Mouse (Mus musculus) heart, embryonic 15.5 days (tissue): Measurements from ENCODE around the gene Safb2. TPM values are rescaled to one million over a fixed set of nuclear protein-coding genes. Genes with fewer than 3 reads are reported as not detected.

ENCODE experiments used
- ATAC-seq: fragments of 200-750 bp; cut with Nextera tagmentation; replicated peaks from 2 replicates; pipeline ENCODE4 v1.8.0; 2017; ENCODE audit warnings: low read depth, moderate TSS enrichment; ENCODE audit not compliant: insufficient number of reproducible peaks, insufficient read depth, low FRiP score
- H3K27ac ChIP-seq: fragments of 300-500 bp; sonication (generic); 2 replicates; pipeline ENCODE4 v1.5.1; 2015; ENCODE audit warnings: mild to moderate bottlenecking, inconsistent platforms
- H3K27me3 ChIP-seq: fragments of 300-500 bp; sonication (generic); 2 replicates; pipeline ENCODE4 v1.6.1; 2015; ENCODE audit warnings: inconsistent platforms
- H3K36me3 ChIP-seq: fragments of 300-500 bp; sonication (generic); 2 replicates; pipeline ENCODE4 v1.6.1; 2015; ENCODE audit warnings: mild to moderate bottlenecking, inconsistent platforms
- H3K4me1 ChIP-seq: fragments of 300-500 bp; sonication (generic); replicated peaks from 2 replicates; pipeline ENCODE4 v1.6.1; 2015; ENCODE audit warnings: inconsistent platforms
- H3K4me2 ChIP-seq: fragments of 300-500 bp; sonication (generic); 2 replicates; pipeline ENCODE4 v1.6.1; 2015; ENCODE audit warnings: inconsistent platforms, mild to moderate bottlenecking, moderate library complexity
- H3K4me3 ChIP-seq: fragments of 300-500 bp; sonication (generic); 2 replicates; pipeline ENCODE4 v1.5.1; 2015; ENCODE audit warnings: mild to moderate bottlenecking, inconsistent platforms
- H3K9ac ChIP-seq: fragments of 300-500 bp; sonication (generic); 2 replicates; pipeline ENCODE4 v1.6.1; 2015; ENCODE audit warnings: mild to moderate bottlenecking, inconsistent platforms
- H3K9me3 ChIP-seq: fragments of 300-500 bp; sonication (generic); replicated peaks from 2 replicates; pipeline ENCODE4 v1.6.1; 2016; ENCODE audit warnings: inconsistent platforms
- WGBS: fragments of 180-500 bp; shearing (Covaris S2); methylation state at CpG from one replicate; pipeline ENCODE4 v1.1.7; 2015; ENCODE audit warnings: mixed read lengths; 5-methylcytosine and 5-hydroxymethylcytosine counted together
- polyA plus RNA-seq: library from polyadenylated mRNA; unstranded; fragments of >200 nt; fragmentation: Nextera tagmentation; extraction: Ambion mirVana; gene quantifications from 2 replicates; pipeline ENCODE4 v1.2.1, GENCODE M21; 2015

Safb2 gene
- polyA plus RNA-seq, 1 experiment from 2014 or later = 52.2 TPM

DNA sequence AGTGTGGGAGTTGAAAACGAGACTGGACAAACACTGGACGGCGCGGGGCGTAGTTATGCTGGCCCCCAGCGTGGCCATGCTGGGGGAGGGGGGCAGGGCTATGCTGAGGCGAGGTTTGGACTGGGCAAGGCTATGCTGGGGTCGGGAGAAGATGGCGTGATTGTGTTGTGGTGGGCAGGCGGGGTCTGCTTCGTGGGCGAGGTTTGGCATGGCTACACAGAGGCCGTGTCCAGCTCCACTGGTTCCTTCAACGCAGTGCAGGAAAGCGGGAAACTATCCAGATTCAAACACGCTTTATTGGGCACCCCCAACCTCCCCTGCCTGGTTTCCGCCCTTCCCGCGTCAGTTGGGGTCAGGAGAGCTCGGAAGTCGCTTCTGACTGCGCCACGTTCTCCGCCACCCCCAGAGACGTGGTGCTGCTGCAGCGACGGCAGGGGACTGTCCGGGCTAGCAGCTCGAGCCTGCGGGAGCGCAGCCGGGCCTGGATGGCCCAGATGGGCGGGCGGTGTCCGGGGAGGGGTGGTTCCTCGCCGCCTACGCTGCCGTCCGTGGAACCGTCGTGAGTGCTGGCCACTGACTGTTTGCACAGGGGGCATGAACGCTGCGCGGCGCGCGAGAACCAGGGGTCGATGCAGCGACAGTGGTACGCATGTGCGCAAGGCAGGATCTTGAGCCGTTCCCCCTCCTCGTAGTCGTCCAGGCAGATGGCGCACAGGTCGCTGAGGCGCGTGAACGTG lies 73.2 kb downstream of the Safb2 start:
- Histone ChIP-seq H3K27ac (no peak overlapping the region), H3K4me1 (peaks cover 29% of the 10 kb centered on the region), H3K9ac (no peak overlapping the region), H3K9me3 (no peaks in the 10 kb centered on the region), H3K4me3 (peak overlapping the region; percentile 30), H3K36me3 (no peaks in the 10 kb centered on the region), H3K4me2 (peak overlapping the region; percentile 51), H3K27me3 (peaks cover 76% of the 10 kb centered on the region)
- ATAC-seq = no peak
- 6% methylated on average over 60 of the region's 60 CpGs for WGBS

Other genes starting within 250 kb of the Safb2 start
- 37.6 and 62.0 TPM in 2 replicates for gene Ptprs, start 108.1 kb downstream of the Safb2 start, polyA plus RNA-seq
- not detected in 2 replicates for gene Znrf4, start 72.2 kb downstream of the Safb2 start, polyA plus RNA-seq
- 0.23 and 1.0 TPM in 2 replicates for gene Gm20219, start 30.2 kb downstream of the Safb2 start, polyA plus RNA-seq
- gene Safb, start 240 bp upstream of the Safb2 start, polyA plus RNA-seq = 71.2 and 76.0 TPM in 2 replicates
- 289 and 331 TPM in 2 replicates for gene 2410015M20Rik, start 25.2 kb upstream of the Safb2 start, polyA plus RNA-seq
- gene Rpl36, start 28.8 kb upstream of the Safb2 start, polyA plus RNA-seq = 1,116 and 1,311 TPM in 2 replicates
- 46.4 and 57.4 TPM in 2 replicates for gene Lonp1, start 42.3 kb upstream of the Safb2 start, polyA plus RNA-seq
- 0.09 and 0.13 TPM in 2 replicates for gene Catsperd, start 43.6 kb upstream of the Safb2 start, polyA plus RNA-seq
- 51.9 and 65.2 TPM in 2 replicates for gene Ranbp3, start 88.7 kb upstream of the Safb2 start, polyA plus RNA-seq
- 912 and 1,025 TPM in 2 replicates for gene Ndufa11, start 133.2 kb upstream of the Safb2 start, polyA plus RNA-seq
- 11.6 and 16.5 TPM in 2 replicates for gene Vmac, start 133.4 kb upstream of the Safb2 start, polyA plus RNA-seq
- 19.8 and 25.7 TPM in 2 replicates for gene Nrtn, start 172.9 kb upstream of the Safb2 start, polyA plus RNA-seq
- 28.3 and 37.6 TPM in 2 replicates for gene Dus3l, start 180.2 kb upstream of the Safb2 start, polyA plus RNA-seq
- 0.92 and 1.1 TPM in 2 replicates for gene Prr22, start 185.7 kb upstream of the Safb2 start, polyA plus RNA-seq
- gene Rfx2, start 246.4 kb upstream of the Safb2 start, polyA plus RNA-seq = 4.8 and 6.3 TPM in 2 replicates